Mouse (Mus musculus) thymus, adult 2 months (tissue): ENCODE results near the gene Dhtkd1.

Experiments used
- CTCF ChIP-seq: fragments of 200-500 bp; IDR thresholded peaks from 2 replicates; pipeline ENCODE4 v1.5.1; 2012; ENCODE audit warnings: mild to moderate bottlenecking, control low read depth, low read length, moderate library complexity, borderline replicate concordance; ENCODE audit not compliant: control insufficient read depth, poor library complexity, insufficient read depth; ENCODE audit errors: extremely low read depth
- POLR2A ChIP-seq: fragments of 200-500 bp; IDR thresholded peaks from 2 replicates; pipeline ENCODE4 v1.6.1; 2012; ENCODE audit warnings: mild to moderate bottlenecking, low read length, control low read depth, moderate library complexity; ENCODE audit not compliant: control insufficient read depth, poor library complexity, insufficient read depth; ENCODE audit errors: extremely low read depth

GRCm38 (mm10) chr2:5894843-5895570 lies 47.6 kb downstream of the Dhtkd1 start, which contains the start of gene Sec61a2:
- TF ChIP-seq CTCF: peak; percentile 60; the same call in 1 of the 2 replicates
- peak; percentile 42; the same call in 1 of the 2 replicates for TF ChIP-seq POLR2A
